Mouse (Mus musculus) MEL (cell line): ENCODE measurements around the gene Zfp648.

Experiments used
- CTCF ChIP-seq, 3 experiments: IDR thresholded peaks in 2 of 3; conservative IDR thresholded peaks in 1 of 3; 2 replicates each; pipeline ENCODE4 v1.5.1; 2011 to 2012; ENCODE audit warnings: low read length in 3 of 3, low read depth in 2 of 3, mild to moderate bottlenecking in 2 of 3, improper control_type of control experiment in 1 of 3, inconsistent platforms in 1 of 3, mixed read lengths in 1 of 3, moderate library complexity in 1 of 3; ENCODE audit not compliant: control insufficient read depth in 1 of 3, insufficient read depth in 1 of 3, poor library complexity in 1 of 3, severe bottlenecking in 1 of 3
- EP300 ChIP-seq, 2 experiments: IDR thresholded peaks; 2 replicates each; pipeline ENCODE4 v1.6.1; 2011; ENCODE audit warnings: improper control_type of control experiment in 2 of 2, low read length in 2 of 2, low read depth in 1 of 2, mild to moderate bottlenecking in 1 of 2
- ETS1 ChIP-seq: IDR thresholded peaks from 2 replicates; pipeline ENCODE4 v1.6.1; 2012; ENCODE audit warnings: low read depth, mild to moderate bottlenecking, inconsistent platforms, low read length, improper control_type of control experiment, moderate library complexity
- MAX ChIP-seq: IDR thresholded peaks from 2 replicates; pipeline ENCODE4 v1.6.1; 2011; ENCODE audit warnings: low read length, improper control_type of control experiment
- RCOR1 ChIP-seq: IDR thresholded peaks from 2 replicates; pipeline ENCODE4 v1.6.1; 2012; ENCODE audit warnings: low read depth, mild to moderate bottlenecking, inconsistent platforms, low read length, improper control_type of control experiment
- TBP ChIP-seq: IDR thresholded peaks from 2 replicates; pipeline ENCODE4 v1.8.0; 2011; ENCODE audit warnings: low read depth, low read length, improper control_type of control experiment
- ZKSCAN1 ChIP-seq: IDR thresholded peaks from 2 replicates; pipeline ENCODE4 v1.6.1; 2012; ENCODE audit warnings: low read depth, mild to moderate bottlenecking, inconsistent platforms, low read length, improper control_type of control experiment, moderate library complexity

DNA sequence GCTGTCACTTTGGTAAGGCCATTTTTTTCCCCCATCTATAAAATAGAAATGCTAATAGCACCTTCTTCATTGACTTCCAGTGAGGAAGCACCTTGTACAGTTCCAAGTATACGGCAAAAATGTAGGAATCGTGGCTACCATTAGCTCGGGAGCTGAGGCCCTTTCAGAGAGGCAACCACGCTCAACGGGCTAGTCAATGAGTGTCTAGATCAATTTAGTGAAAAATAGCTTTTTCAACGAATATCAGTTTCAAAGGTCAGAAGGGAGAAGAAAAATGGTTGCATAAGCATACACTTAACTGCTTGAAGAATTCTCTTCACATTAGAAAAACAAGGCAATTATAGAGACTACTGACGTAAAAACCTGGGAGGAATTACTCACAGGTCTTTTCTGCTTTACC is 47.2 kb upstream of the Zfp648 start:
- TF ChIP-seq CTCF (IDR thresholded peaks at IDR 0.05 in 2 of 3, conservative IDR thresholded peaks at IDR 0.05 in 1 of 3; ENCODE audit: control insufficient read depth in 1 of 3, insufficient read depth in 1 of 3, low read depth in 2 of 3, low read length in 3 of 3, poor library complexity in 1 of 3, severe bottlenecking in 1 of 3) (no peak), ZKSCAN1 (no peak), TBP (no peak), ETS1 (no peak), EP300 (IDR thresholded peaks at IDR 0.05; ENCODE audit: low read depth in 1 of 2, low read length in 2 of 2) (no peak), MAX (no peak), RCOR1 (no peak)
